Mouse (Mus musculus): ENCODE results near the gene Scfd2. TPM values are rescaled to one million over a fixed set of nuclear protein-coding genes. Genes with fewer than 3 reads are reported as not detected.

Scfd2 gene
- total RNA-seq, 2 experiments from 2014 or later, result 24.7 to 25.2 TPM

Other genes with a start within 250 kb of the Scfd2 start
- 10 to 100 TPM; 66.7 to 69.1 TPM for gene Fip1l1, start 3.7 kb upstream of the Scfd2 start, total RNA-seq (2021)
- 10 to 100 TPM; 13.6 to 14.7 TPM for gene Lnx1, start 171.2 kb upstream of the Scfd2 start, total RNA-seq (2021)